Mouse (Mus musculus): ENCODE measurements around the gene Nudt14.

Nudt14 gene

DNA sequence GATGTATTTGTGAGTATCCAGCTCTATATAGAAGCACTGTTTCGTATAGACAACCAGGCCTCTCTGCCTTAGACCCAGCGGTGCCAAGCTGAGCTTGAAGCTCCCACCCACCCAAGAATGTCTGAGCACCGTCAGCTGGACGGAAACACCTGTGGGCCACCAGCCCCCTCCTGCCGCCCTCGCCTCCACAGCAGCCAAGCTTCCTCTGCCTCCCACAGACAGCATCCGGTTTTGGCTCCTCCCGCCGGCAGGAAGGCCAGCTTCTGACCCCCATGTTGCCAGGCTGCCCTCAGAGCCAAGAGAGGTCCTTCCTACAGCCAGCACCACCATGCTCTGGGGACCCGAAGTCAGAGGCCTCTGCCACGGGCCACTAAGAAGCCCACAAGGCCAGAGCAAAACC, 27.4 kb downstream of the Nudt14 start:
- DNase-seq (ENCODE audit: low read depth, low spot score) = no peak

DNA sequence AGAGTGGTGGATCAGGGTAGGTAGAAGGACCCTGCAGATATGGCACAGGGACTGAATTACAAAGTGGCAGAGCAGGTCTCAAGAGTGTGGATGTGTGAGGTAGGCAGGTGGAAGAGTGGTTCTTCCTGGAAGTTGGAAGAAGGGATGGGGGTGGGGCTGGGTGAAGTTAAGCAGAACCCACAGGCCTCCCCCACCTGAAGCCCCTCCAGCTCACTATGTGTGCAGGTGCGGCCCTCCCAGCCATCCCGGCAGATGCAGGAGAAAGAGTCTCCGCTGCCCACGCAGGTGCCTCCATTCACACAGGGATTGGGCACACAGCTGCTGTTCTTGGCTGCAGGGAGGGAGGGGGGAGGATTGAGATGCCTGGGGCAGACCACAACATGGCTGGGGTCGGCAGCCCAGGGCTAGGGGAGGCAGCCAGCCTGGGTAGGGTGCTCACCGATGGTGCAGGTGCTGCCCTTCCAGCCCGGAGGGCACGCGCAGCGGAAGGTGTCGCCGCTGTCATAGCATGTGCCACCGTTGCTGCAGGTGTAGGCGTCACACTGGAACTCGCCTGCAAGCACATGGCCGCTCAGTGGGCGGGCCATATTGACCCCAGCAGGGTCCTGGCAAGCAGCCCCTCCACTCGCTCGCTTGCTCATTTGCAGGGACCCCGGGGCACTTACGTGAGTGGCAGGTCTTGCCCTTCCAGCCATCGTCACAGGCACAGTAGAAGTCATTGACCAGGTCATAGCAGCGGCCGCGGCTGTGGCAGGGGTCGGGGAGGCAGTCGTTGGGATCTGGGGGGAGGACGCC, 28.8 kb downstream of the Nudt14 start:
- DNase-seq (ENCODE audit: low read depth, low spot score) = no peak

DNA sequence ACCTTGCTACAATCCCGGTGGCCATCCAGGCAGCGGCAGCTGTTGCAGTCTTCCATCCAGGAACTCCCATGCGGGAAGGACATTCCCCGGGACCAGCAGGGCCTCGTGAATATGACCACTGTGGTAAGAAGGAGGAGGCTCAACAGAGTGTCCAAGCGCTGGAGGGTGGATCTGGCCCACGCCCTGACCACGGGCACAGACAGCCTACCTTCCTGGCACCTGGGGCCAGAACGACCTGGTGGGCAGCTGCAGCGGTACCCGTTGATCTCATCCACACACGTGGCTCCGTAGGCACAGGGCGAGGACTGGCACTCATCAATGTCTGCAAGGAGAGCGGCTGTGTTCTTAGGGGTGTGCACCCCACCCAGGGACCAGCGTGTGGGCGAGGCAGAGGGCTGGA, 30.2 kb downstream of the Nudt14 start:
- no peak for DNase-seq (ENCODE audit: low read depth, low spot score)

DNA sequence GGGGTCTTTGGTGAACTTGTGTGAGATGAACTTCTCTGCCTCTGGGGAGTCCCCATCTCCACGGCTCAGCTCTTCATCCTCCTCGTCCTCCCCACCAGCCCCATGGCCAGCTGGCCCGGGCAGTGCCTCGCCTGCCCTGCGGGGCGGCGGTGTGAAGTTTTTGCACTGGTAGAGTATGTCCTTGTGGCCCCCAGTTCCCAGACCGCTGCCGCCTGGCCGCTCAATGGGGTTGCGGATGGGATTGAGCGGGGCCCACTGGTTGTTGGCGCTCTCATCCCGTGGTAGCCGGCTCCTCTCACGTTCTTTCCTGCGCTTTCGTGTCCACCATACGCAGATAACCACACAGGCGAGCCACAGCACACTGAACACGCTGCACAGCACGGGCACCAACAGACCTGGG, 32.9 kb downstream of the Nudt14 start:
- DNase-seq (ENCODE audit: low read depth, low spot score) = no peak

DNA sequence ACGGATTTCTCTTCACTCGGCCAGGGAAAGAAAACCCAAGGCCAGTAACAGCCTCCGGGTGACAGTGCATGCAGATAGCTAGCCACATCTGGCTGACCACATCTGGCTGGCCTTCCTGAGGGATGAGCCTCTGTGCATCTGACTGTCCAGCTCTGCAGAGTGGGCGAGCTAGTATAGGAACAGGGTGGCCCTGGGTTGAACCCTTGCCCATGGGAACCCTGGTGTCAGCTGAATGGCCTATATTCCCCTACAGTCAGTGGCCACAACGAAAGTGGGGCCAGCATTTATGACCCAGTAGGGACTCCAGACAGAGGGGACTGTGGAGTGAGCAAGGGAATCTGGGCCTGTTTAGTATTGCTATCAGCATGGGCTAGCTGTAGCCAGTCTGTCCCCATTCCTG, 36.9 kb downstream of the Nudt14 start:
- DNase-seq (ENCODE audit: low read depth, low spot score) = no peak

DNA sequence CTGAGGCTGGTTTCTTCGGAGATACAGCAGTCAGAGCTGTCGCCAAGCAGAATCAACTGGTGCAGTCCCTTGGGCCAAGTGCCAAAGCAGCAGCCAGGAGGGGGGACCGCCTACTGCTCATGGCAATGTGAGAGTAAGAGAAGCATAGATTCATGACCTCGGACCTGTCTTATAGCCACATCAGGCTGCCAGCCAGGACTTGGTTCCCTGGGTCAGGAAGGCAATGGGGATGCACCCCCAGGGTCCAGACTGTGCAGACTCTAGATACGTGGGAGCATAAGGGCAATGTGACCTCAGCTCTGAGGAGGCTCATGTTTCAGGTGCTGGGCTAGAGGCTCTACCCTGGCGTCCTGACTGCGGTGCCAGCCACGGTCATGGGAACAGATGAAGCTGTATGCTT, 38.0 kb downstream of the Nudt14 start:
- no peak for DNase-seq (ENCODE audit: low read depth, low spot score)

DNA sequence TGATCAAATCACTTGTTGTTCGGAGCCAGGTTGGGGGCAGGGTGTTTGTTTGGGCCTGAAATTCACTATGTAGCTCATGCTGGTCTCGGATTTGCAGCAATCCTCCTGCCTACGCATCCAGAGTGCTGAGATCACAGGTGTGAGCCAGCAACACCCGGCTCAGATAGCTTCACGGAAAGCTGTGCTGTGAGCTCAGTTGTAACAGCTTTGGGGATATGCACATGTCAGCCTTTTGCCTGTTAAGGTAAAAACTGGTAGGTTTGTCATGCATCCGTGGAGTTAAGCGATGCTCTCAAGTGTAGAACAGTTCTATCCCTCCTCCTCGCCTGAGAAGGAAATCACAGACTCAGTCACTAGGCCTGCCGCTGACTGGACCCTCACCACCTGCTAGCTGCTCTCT, 41.3 kb downstream of the Nudt14 start:
- DNase-seq (ENCODE audit: low read depth, low spot score) = no peak

DNA sequence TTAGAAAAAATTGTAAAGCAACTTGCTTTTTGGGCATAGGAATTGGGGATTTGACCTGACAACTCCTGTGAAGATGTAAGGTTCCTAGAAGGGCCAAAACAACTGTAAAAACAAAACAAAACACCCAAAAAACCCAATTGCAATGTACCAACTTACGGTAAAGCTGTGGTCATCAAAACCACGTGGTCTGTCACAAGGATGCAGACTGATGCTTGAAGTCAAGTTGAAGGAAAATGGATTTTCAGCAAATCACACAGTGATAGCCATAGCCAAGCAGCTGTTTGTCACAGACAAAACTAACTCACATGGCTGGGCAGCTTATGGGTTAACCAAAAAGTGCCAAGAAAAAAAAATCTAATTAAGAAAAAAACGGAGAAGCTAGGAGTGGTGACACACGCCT, 43.0 kb downstream of the Nudt14 start:
- no peak for DNase-seq (ENCODE audit: low read depth, low spot score)

DNA sequence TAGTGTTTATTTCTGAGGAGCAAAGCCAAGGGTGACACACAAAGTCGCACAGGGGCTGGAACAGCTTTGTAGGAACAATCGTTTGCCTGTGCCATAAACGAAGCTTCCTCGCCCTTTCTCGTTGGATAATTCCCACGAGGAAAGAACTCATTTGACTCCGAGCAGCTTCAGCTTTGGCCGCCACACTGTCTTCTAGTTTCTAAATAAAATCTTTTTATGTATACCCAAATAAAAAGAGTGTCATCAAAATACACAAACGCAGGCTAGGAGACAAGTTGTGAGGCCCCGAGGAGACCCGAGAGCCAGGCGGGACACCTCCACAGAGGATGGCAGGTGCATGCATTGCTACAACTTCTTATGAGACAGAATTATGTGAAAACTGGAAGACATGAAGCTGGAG, 43.6 kb downstream of the Nudt14 start:
- no peak for DNase-seq (ENCODE audit: low read depth, low spot score)

DNA sequence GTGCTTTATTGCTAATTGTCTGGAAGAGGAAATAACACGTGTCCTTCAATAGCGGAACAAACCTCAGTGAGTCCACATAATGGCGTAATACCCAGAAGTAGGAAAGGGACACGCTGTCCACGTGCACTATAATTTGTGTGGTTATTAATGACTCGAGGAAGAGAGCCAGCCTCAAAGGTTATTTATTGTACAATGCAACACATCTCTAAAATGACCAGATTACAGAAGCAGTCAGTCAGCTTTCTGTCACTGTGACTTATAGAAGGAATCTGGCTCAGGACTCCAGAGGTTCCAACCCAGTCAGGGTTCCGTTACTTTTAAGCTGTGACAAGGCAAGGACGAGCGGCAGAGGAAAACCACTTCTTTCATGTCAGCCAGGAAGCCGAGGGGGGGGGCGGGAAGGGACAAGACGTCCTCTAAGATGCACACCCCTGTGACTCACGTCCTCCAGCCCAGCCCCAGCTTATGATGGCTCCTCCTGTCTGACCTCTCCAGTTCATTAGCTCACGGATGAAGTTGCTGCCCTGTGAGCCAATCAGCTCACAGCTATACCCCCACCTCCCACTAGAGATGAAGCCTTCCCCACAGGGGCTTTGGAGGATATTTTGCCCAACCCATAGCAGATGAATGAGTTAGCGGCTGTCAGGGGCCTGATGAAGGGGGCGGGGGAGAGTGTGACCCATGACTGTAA, 44.3 kb downstream of the Nudt14 start:
- peak; percentile 51 for DNase-seq (ENCODE audit: low read depth, low spot score)

DNA sequence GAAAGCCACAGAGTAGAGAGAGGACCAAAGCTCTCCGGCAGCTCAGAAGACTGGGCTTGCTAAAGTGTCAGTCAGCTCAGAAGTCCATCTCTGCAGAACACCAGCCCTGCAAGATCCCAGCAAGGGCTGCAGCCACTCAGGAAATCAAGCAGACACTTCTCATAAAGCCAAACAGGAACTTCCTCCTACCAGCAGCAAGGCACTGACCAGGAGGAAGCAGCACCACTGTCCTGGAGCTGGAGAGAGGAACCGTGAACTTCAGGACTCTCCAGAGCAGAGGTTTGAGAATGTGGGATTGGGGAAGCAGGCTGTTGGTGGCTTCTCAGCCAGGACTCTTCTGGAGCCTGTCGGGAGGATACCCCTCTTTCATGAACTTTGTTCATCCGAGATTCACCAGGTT, 47.0 kb downstream of the Nudt14 start:
- DNase-seq (ENCODE audit: low read depth, low spot score) = no peak

DNA sequence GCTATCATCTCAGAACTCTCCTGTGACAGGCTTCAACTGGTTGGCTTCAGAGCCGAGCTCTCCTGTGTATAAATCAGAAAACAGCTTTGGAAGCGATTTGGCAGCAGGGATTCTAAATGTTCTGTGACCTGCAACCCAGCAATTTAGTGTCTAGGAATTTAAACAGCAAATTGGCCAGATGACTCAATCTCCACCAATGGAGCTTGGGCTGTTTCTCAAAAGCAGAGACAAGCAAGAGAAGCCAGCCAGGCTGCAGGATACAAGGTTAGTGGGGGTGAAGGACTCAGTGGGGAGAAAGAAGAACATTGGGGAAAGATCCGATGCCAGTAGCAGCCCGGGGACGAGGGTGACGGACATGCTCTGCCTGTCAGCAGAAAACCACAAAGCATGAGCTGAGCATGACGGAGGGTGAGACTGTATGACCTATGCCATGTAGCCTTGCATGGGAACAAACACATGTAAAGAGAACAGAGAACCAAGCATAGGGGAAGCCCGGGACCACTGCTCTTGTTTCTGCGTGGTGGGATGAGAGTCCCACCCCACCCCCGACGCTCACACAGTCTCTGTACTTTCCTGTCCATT, 47.5 kb downstream of the Nudt14 start:
- DNase-seq (ENCODE audit: low read depth, low spot score) = no peak

DNA sequence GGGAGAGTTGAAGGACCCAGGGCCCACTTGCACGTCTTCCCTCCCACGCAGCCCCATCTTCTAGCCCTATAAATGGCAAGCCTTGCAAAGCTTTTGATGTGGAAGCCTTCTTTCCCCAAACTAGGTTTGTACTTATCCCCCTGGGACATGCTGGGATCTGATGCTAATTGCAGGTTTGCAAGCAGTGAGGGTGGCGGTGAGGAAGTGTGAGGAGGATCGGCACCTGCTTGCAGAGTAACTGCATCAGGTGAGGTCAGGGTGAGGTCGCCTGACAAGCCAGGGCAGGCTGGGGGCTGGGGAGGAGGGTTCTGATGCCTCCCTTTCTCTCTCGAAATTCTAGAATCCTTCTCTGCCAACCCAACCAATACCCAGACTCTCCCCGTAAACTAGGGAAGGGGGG, 56.5 kb downstream of the Nudt14 start:
- DNase-seq (ENCODE audit: low read depth, low spot score) = no peak
